Mouse (Mus musculus) layer of hippocampus, postnatal 25 days (tissue): ENCODE results near the gene Adam11. TPM values are rescaled to one million over a fixed set of nuclear protein-coding genes. Genes with fewer than 3 reads are reported as not detected.

Experiments used
- DNase-seq, 2 experiments: peaks; one replicate each; pipeline ENCODE4 v3.0.0; 2022; ENCODE audit warnings: mixed read lengths in 2 of 2, low spot score in 1 of 2; ENCODE audit errors: extremely low spot score in 1 of 2
- total RNA-seq, 2 experiments: library from RNA; stranded (reverse); gene quantifications; 2 replicates each; pipeline ENCODE4 v1.2.3; 2021

Adam11 gene
- total RNA-seq, 2 experiments from 2014 or later = 186 to 205 TPM

DNA sequence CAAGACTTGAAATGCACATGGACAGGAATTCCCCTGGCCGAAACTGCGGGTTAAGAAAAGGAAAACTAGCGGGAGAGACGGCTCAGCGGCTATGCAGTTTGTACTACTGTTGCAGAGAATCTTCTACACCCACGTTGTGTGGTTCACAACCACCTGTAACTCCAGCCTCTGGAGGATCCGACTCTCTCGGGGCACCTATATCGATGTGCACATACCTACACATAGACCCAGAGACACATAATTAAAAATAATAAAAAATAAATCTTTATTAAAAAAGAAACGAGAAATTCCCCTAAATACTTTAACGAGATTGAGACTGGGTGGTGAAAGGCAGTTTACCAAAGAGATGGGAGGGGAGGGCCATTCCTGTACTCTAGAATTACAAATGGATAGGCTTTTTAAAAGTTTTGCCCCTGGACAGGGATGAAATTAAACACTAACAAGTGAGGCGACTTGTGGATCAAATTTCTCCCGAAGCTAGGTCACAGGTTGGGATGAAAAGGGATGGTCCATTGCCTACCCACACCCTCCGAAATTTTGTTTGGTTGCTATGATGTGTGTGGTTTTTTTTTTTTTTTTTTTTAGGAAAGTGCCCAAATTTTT is 58.6 kb downstream of the Adam11 start:
- no peak for DNase-seq

DNA sequence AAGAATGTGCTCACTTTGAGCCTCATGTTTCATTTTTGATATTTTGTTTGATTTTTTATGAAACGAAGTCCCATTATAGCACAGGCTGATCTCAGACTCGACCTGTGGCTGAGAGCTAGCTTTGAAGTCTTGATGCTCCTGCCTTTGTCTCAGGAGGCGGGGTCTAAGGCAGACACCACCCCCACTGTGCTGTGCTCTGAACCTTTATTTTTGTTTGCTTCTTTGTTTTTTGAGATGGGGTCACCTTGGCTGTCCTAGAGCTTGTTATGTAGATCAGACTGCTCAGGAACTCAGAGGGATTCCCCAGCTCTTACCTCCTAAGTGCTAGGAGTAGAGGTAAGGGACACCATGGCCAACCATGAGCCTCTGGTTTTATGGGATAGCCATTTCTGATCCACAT is 59.2 kb downstream of the Adam11 start:
- no peak for DNase-seq

DNA sequence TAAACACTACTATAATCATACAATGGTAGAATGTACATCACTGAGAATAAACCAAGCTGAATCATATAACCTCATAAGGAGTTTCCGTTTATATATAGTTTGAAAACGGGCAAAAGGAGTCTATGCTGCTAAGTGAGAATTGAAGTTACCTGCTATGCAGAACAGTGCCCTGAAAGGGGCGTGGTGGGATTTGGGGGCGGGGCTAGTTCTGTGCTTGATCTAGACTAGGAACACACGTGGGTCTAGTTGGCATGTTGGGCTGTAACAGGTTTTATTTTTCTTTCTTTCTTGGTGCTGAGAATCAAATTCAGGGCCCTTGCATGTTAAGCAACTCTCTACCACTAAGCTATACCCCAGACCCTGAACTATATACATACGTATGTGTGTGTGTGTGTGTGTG is 60.0 kb downstream of the Adam11 start:
- no peak for DNase-seq

DNA sequence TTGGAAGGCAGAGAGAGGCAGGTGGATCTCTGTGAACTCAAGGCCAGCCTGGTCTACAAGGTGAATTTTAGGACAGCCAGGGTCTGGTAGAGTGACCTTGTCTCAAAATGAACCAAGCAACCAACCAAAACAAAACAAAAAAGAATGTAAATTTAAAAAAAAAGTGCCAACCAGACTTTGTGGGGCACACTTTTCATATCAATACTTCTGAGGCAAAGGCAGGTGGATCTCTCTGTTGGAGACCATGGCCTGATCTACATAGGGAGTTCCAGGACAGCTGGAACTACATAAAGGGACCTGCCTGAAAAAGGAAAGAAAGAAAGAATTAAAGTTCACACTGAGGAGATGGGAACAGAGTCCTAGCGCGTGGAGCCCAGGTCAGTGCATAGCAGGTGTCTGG is 65.2 kb downstream of the Adam11 start:
- DNase-seq = no peak

DNA sequence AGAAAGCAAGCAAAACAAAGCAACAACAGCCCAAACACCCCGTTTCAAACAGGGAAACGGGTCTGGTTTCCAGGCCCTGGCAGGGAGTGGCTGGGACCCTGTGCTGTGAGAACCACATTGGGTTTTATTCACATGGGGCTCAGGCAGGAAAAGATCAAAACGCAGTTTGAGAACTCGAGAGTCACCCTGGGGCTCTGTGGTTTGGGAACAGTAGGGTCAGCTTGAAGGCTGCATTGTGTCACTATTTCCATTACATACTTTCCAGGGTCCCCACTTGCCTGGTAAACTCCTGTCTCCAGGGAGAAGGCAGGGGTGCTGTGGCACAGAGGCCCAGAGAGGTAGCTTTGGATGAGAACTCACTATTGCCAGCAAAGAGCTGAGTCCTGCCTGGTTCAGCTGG is 65.9 kb downstream of the Adam11 start:
- no peak for DNase-seq

Other genes starting within 250 kb of the Adam11 start
- 10 to 100 TPM; 38.3 to 49.4 TPM for gene Gpatch8, start 205.0 kb upstream of the Adam11 start, total RNA-seq
- gene Gm11627, start 182.0 kb upstream of the Adam11 start, total RNA-seq = 1 to 10 TPM; 3.1 to 3.7 TPM
- 1 to 10 TPM; 6.6 to 9.9 TPM for gene Fzd2, start 157.0 kb upstream of the Adam11 start, total RNA-seq
- gene Meioc, start 97.7 kb upstream of the Adam11 start, total RNA-seq = not detected
- 10 to 100 TPM; 35.5 to 38.1 TPM for gene Ccdc43, start 63.7 kb upstream of the Adam11 start, total RNA-seq
- 1 to 10 TPM; 5.7 to 6.3 TPM for gene Gjc1, start 58.3 kb downstream of the Adam11 start, total RNA-seq
- gene Higd1b, start 74.4 kb downstream of the Adam11 start, total RNA-seq = 1 to 10 TPM; 5.6 to 7.5 TPM
- 100 to 1,000 TPM; 125 to 134 TPM for gene Eftud2, start 119.5 kb downstream of the Adam11 start, total RNA-seq
- 1 to 10 TPM; 2.1 to 2.4 TPM for gene Ccdc103, start 119.8 kb downstream of the Adam11 start, total RNA-seq
- under 1 TPM in 1 of 2 experiments, not detected in 1; 0.22 TPM for gene Fam187a, start 123.7 kb downstream of the Adam11 start, total RNA-seq
- 100 to 1,000 TPM; 260 to 321 TPM for gene Gfap, start 139.5 kb downstream of the Adam11 start, total RNA-seq
- gene Kif18b, start 163.7 kb downstream of the Adam11 start, total RNA-seq = under 1 TPM; 0.35 to 0.44 TPM
- gene C1ql1, start 185.2 kb downstream of the Adam11 start, total RNA-seq = 10 to 100 TPM; 20.7 to 24.6 TPM